24 mouse cellular contexts compared by ENCODE assay signal in genomic region chr1:128031524-128031923, GRCm38 (mm10).
"Had no signal": no experiment of that assay in that cellular context is flagged by ENCODE, and none has a peak within 500 bp of the region (broad histone marks: within the 10 kb centered on the region; RNA-seq: fewer than 3 reads in every experiment).

No protein-coding gene starts in this region.

- H3K4me2 ChIP-seq: limb, embryonic 13.5 days; liver, embryonic 12.5 days; liver, embryonic 15.5 days; lung, embryonic 15.5 days; midbrain, embryonic 13.5 days; neural tube, embryonic 13.5 days had no signal

- H3K27me3 ChIP-seq: limb, embryonic 13.5 days; liver, embryonic 12.5 days; liver, embryonic 15.5 days; lung, embryonic 15.5 days; megakaryocyte, embryonic 14.5 days; midbrain, embryonic 13.5 days; neural tube, embryonic 13.5 days had no signal

- H3K4me3 ChIP-seq: limb, embryonic 10.5 days; limb, embryonic 13.5 days; liver, embryonic 12.5 days; liver, embryonic 15.5 days; lung, embryonic 15.5 days; megakaryocyte, embryonic 14.5 days; midbrain, embryonic 10.5 days; midbrain, embryonic 13.5 days; myocyte; neural tube, embryonic 13.5 days had no signal

- H3K4me1 ChIP-seq: limb, embryonic 10.5 days; limb, embryonic 13.5 days; liver, embryonic 12.5 days; liver, embryonic 15.5 days; lung, embryonic 15.5 days; midbrain, embryonic 10.5 days; midbrain, embryonic 13.5 days; neural tube, embryonic 13.5 days had no signal

- ATAC-seq: intestine, embryonic 16.5 days; liver, embryonic 12.5 days; midbrain, embryonic 13.5 days; midbrain, embryonic 16.5 days had no signal

- DNase-seq: kidney, adult 18-20 months; kidney, adult 9 months; kidney, postnatal 14 days; kidney, postnatal 4 days; liver; lung, adult 18-20 months; lung, postnatal 10 days; lung, postnatal 36 days; right cerebral cortex, postnatal 14 days; right cerebral cortex, postnatal 4 days; thymus, postnatal 36 days had no signal

- H3K9ac ChIP-seq: limb, embryonic 13.5 days; liver, embryonic 12.5 days; liver, embryonic 15.5 days; lung, embryonic 15.5 days; midbrain, embryonic 13.5 days; neural tube, embryonic 13.5 days had no signal

- H3K36me3 ChIP-seq: limb, embryonic 10.5 days; limb, embryonic 13.5 days; liver, embryonic 12.5 days; liver, embryonic 15.5 days; lung, embryonic 15.5 days; midbrain, embryonic 13.5 days; neural tube, embryonic 13.5 days had no signal

- H3K9me3 ChIP-seq: limb, embryonic 10.5 days; limb, embryonic 13.5 days; liver, embryonic 12.5 days; liver, embryonic 15.5 days; lung, embryonic 15.5 days; megakaryocyte, embryonic 14.5 days; midbrain, embryonic 10.5 days; midbrain, embryonic 13.5 days; neural tube, embryonic 13.5 days had no signal

- H3K27ac ChIP-seq: limb, embryonic 10.5 days; limb, embryonic 13.5 days; liver, embryonic 12.5 days; liver, embryonic 15.5 days; lung, embryonic 15.5 days; midbrain, embryonic 10.5 days; midbrain, embryonic 13.5 days; neural tube, embryonic 13.5 days; stomach, postnatal 0 days had no signal
